Mouse (Mus musculus) right cerebral cortex, postnatal 10 days (tissue): ENCODE data around the gene Fam3a.
"Not testable (repeated sequence)": the region's sequence is repeated elsewhere in the genome, so short reads cannot be mapped to it uniquely, and the experiment has no call there.

Experiments used
- DNase-seq, 2 experiments: peaks; one replicate each; pipeline ENCODE4 v3.0.0; 2021; ENCODE audit warnings: low spot score in 2 of 2

Fam3a gene

GRCm38 (mm10) chrX:74392535-74393443 is at the start of gene Fam3a, which contains the start of gene Ikbkg:
Fam3a (minus strand) TSS chrX:74393272.
Ikbkg (plus strand) TSS chrX:74393290.
- peak; percentile 86 to 91 for DNase-seq

DNA sequence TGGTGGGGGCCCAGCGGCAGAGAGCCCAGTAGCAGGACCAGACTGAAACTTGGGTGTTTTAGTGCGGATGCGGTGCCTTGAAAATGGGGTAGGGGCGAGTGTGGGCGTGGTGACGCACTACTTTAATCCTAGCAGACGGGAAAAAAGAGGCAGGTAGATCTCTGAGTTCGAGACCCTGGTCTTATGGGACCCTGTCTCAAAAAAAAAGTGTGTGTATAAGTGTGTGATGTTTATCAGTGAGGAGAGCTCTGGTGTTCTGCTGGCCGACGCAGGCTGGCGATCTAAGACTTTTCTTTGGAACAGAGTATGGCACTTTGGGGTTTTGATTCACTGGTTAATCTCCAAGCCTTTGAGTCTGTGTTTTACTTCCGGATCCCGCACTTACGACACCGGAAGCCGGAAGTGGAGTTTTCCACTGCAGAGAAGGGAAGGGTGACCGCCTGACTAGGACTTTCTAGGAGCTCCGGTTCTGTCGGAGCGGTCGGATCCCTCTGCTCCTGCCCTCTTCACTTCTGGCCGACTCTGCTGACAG is 36.3 kb upstream of the Fam3a start:
- peak; percentile 74 to 85 for DNase-seq

- peak; percentile 89 to 91 for DNase-seq
Measured at GRCm38 (mm10) chrX:74428826-74429276, 35.8 kb upstream of the Fam3a start, which contains the start of gene G6pdx. G6pdx (minus strand) TSS chrX:74429194.

DNA sequence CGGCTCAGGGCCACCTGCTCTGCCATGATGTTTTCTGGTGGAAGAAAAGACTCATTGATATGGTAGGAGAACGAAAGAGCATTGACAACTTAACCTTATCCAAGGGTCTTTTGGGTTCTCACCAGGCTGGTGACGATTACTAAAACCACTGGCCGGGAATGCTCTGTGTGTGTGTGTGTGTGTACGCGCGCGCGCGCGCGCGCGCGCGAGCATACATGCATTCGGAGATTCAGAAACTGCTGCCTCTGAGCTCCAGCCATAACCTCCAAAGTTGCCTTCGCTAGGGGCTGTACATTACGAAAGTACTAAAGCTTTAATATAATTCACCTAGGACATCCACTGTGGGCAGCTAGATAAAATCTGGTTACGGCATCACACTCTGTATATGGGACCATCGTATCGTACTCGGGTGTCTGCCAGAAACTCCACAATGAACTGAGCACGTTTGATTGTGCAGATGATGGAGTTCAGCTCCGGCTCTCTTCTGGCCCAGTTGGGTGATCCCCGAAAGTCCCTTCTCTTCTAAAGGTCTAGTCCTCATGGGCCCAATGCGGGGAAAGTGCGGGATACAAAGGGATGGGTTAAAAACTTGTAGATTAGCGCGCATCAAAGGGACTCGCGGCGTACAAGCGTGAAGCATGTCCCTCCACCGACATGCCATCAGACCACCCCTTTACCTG is 35.2 kb upstream of the Fam3a start:
- no peak for DNase-seq

GRCm38 (mm10) chrX:74427116-74427515 is 34.0 kb upstream of the Fam3a start:
- no peak for DNase-seq

DNA sequence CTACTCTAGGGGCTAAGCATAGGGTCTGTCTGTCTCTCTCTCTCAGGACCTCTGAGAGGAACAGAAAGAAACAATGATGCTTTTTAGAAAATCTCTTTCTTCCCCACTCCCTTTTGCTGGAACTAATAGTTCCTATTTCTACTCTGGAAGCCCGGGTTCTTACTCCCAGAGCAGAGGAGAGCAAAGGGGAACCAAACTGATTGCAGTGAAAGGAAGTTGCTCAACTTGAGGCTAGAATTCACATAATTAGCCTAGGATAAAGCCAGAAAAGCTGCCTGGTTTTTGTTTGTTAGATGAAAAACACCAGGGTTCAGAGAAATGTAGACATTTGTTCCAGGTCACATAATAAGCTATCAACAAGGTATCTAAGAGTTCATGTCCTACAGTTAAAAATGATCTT is 33.2 kb upstream of the Fam3a start:
- no peak for DNase-seq

DNA sequence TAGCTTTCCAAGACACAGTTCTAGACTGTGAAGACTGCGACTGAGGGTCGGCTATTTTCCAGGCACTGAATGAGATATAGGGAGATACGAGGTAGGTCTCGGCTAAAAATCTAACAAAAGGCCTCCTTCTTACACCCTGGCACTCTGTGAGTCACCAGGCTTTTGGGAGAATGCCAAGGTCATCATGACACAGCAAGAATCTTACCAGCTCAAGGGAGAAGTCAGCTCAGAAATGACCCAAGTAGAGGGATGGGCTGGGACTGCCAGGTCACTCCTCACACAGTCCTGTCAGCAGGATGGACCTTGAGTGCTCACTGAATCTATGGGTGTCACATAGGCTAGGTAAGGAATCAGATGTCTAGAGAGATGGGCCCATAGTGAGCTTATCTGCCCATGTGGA is 32.1 kb upstream of the Fam3a start:
- no peak for DNase-seq

- no peak for DNase-seq
Measured at GRCm38 (mm10) chrX:74424443-74424842, 31.4 kb upstream of the Fam3a start.

- DNase-seq = peak; percentile 70 to 80
Measured at GRCm38 (mm10) chrX:74413377-74413776, 20.3 kb upstream of the Fam3a start.

DNA sequence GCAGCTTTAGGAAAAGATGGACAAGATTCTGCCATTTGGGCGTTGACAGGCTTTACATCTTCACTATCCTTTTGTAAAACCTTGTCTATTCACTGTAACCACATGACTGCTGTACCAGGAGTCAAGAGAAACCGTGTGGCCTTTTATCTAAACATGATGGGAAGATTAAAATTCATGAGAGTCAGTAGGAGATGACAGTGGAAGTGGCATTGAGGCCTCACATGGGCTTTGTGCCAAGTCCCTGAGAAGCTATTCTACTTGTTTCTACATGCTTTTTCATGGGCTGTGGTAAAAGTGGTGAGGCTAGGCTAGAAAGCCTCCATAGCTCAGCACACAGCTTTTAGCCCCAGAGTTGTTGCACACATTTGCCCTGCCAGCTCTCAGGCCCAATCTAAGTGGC is 15.3 kb upstream of the Fam3a start:
- no peak for DNase-seq

- no peak for DNase-seq
Measured at GRCm38 (mm10) chrX:74400136-74400535, 7.1 kb upstream of the Fam3a start.

- DNase-seq = no peak
Measured at GRCm38 (mm10) chrX:74388153-74388552, 4.9 kb downstream of the Fam3a start.

DNA sequence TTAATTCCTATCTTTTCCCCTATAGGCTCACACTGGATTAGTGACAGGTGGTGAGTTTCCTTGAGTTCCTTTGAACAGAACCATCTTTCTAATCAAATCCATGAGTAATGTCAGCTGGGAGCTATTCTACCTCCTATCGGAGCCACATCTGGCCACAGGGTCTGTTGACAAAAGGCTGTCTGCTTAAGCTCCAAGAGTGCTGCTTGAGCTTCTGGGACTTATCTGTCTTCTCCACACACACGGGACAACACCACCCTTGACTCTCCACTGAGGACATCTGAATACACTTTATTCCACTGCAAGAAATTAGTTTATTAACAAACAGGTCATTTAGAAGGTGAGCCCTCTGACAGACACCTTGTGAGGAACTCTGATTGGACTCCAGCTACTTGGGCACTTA is 8.6 kb downstream of the Fam3a start:
- no peak for DNase-seq

DNA sequence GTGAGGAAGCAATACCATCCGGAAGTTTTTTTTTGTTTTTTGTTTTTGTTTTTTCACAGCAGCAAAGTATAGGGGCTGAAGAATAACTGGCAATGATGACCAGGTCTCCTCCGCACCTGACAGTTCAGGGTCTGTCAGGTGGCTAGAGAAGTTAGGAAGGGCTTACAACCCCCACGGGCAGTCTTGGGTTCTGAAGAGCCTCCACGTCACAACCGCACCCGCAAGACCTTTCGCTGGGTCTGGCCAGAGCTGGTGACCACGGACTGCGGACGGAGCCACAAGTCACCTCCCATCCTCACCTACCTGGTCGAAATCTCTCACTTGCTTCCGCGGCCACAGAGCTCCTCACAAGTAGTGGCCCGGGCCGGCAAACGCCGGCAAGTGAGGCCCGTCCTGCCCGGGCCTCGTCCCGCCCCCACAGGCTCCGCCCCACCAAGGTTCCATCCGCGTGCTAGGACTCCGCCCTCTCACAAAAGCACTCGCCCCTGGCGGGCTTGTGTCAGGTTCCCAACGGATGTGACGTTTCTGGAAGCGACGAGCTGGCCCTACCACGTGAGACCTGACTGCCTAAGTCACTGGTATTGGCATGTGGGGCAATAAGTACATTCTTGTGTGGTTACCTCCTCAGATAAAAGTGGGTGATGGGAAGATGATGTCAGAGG is 20.1 kb downstream of the Fam3a start, which contains the start of the genes Ubl4a and Slc10a3:
Ubl4a (minus strand) TSS at position 331 of the 662 bp plus-strand sequence.
Slc10a3 (minus strand) TSS at position 462 of the 662 bp plus-strand sequence.
- DNase-seq = peak; percentile 90 to 91

DNA sequence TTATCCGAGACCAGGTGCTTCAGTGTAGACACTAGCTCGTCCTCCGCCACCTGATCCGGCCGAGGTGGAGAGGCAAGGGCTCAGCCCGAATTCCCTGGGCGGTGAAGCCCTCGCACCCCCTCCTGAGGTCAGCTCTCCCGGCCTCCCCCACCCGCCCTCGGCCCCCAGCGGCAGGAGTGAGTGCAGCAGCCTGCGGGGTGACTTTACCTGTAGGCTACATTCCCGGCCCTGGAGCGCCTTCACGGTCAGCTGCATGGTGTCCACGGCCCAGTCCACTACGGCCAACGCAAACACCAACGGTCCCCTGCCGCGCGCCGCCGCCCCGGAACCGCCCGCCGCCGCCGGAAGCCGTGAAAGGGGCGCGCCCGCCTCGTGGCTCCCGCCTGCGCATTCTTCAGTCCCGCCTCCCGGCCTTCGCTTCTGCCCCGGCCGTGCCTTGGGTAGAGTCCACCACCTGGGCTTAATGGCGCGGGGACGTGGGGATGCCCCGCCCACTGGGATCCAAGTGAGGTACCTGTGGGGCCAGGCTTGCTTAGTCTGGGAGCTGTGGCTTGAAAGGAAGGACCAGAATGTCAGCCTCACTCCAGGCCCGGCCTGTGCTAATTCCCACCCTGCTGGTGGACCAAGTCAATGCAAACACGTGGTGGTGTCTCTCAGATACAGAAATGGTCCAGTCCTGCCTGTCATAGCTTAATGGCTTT is 24.7 kb downstream of the Fam3a start:
- peak; percentile 70 to 77 for DNase-seq

DNA sequence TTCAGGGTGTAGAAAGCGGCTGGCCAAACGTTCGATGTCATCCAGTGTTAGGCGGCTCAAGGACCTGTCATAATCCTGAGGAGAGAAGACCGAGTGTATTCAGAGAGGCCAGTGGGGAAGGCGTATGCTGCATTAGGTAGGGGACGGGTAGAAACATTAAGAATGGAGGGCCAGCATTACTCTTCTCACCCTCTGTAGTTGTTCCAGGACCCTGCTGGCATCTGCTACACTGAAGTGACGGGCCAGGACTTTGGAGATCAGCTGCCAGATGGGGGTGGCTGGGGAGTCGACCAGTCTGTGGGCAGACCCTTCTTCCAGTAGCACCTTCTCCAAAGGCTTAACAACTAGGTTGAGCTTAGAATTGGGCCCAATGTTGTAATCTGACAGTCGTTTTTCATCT is 25.6 kb downstream of the Fam3a start:
- DNase-seq = no peak

- DNase-seq = no peak
Measured at GRCm38 (mm10) chrX:74359171-74359570, 33.9 kb downstream of the Fam3a start.

DNA sequence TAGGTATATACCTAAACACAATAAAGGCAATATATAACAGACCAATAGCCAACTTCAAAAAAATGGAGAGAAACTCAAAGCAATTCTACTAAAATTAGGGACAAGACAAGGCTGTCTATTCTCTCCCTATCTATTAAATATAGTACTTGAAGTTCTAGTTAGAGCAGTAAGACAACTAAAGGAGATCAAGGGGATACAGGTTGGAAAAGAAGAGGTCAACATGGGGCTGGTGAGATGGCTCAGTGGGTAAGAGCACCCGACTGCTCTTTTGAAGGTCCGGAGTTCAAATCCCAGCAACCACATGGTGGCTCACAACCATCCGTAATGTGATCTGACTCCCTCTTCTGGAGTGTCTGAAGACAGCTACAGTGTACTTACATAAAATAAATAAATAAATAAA is 36.0 kb downstream of the Fam3a start:
- not testable (repeated sequence) for DNase-seq

DNA sequence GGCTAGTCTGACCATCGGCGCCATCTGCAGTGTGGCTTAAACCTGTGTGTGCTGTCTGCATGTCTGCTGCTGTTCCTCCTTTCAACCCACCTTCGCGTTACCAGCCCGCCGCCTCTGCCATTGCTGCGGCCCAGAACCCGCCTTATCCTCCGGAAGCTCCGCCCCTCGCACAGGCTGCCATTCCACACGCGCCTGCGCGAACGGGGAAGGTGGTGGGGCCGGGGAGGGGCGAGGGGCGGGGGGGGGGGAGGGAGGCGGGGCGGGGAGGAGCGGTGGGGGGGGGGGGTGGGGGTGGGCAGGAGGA is 39.7 kb downstream of the Fam3a start, which contains the start of gene Lage3:
Lage3 (minus strand) TSS at position 152 of the 304 bp plus-strand sequence.
- peak; percentile 85 to 89 for DNase-seq

GRCm38 (mm10) chrX:74352645-74353466 is 40.2 kb downstream of the Fam3a start:
- no peak for DNase-seq
